Mouse (Mus musculus) bone marrow macrophage, adult 2 months (primary cell): Measurements from ENCODE around the gene Poll.

ENCODE experiments used
- CTCF ChIP-seq: IDR thresholded peaks from 2 replicates; pipeline ENCODE4 v1.5.1; 2012; ENCODE audit warnings: low read depth, mild to moderate bottlenecking, low read length, moderate library complexity
- POLR2A ChIP-seq: IDR thresholded peaks from 2 replicates; pipeline ENCODE4 v1.6.1; 2012; ENCODE audit warnings: mild to moderate bottlenecking, low read depth, low read length, borderline replicate concordance

- TF ChIP-seq CTCF (no peak), POLR2A (no peak)
Observed at GRCm38 (mm10) chr19:45575632-45576001, 15.3 kb upstream of the Poll start.
